Mouse (Mus musculus): Measurements from ENCODE around the gene Twist2.

DNA sequence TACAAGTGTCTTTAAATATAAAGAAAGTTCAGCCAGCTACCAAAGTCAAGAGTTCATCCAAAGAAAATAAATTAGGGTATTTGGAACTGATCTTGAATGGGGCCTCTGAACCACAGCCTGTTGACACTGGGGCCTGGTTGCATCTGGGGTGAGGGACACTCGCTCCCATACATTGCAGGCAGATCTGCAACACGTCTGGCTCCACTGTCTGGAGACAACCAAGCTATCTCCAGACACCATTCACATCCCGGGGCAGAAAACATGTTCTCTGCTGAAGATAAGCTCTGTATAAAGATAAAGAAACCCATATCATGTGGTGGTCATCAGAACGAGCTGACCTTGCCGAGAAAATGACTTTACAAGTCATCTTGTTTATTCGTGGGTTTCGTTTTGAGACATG, 60.2 kb downstream of the Twist2 start:
- no peak for TF ChIP-seq POLR2A (IDR thresholded peaks at IDR 0.05; ENCODE audit: control insufficient read depth in 1 of 2, insufficient read depth in 1 of 2, low read depth in 1 of 2, low read length in 2 of 2, poor library complexity in 1 of 2)
- TF ChIP-seq MEF2A (IDR thresholded peaks at IDR 0.05; ENCODE audit: extremely low read depth, insufficient replicate concordance, low read depth, low read length, poor library complexity, severe bottlenecking): no peak
- no peak for TF ChIP-seq MAX (IDR thresholded peaks at IDR 0.05; ENCODE audit: low read length)
- TF ChIP-seq EP300 (IDR thresholded peaks at IDR 0.05; ENCODE audit: low read depth in 1 of 2, low read length in 2 of 2): no peak
- no peak for TF ChIP-seq CTCF (IDR thresholded peaks at IDR 0.05 in 2 of 3, conservative IDR thresholded peaks at IDR 0.05 in 1 of 3; ENCODE audit: control insufficient read depth in 1 of 3, insufficient read depth in 1 of 3, low read depth in 2 of 3, low read length in 3 of 3, poor library complexity in 1 of 3, severe bottlenecking in 1 of 3)
- no peak for TF ChIP-seq SIN3A (IDR thresholded peaks at IDR 0.05; ENCODE audit: low read length)
- TF ChIP-seq JUND (IDR thresholded peaks at IDR 0.05; ENCODE audit: low read depth, low read length): no peak
- TF ChIP-seq TAL1 (IDR thresholded peaks at IDR 0.05; ENCODE audit: low read length): no peak
- TF ChIP-seq ZMIZ1 (IDR thresholded peaks at IDR 0.05; ENCODE audit: low read depth, low read length): no peak
- no peak for TF ChIP-seq SMC3 (IDR thresholded peaks at IDR 0.05; ENCODE audit: low read depth, low read length)
- no peak for TF ChIP-seq ELF1 (IDR thresholded peaks at IDR 0.05; ENCODE audit: low read depth, low read length)
- TF ChIP-seq USF1 (IDR thresholded peaks at IDR 0.05; ENCODE audit: low read depth, low read length): no peak
- TF ChIP-seq RAD21 (IDR thresholded peaks at IDR 0.05; ENCODE audit: low read depth, low read length): no peak
